Mouse (Mus musculus): ENCODE data around the gene Xpr1. TPM values are rescaled to one million over a fixed set of nuclear protein-coding genes. Genes with fewer than 3 reads are reported as not detected.

Xpr1 gene
- polyA plus RNA-seq, 1 experiment from 2014 or later: 6.8 TPM

- DNase-seq (ENCODE audit: low spot score): no peak
- H3K9me3 ChIP-seq (ENCODE audit: control insufficient read depth, low read length): no peaks in the 10 kb centered on the region
- H3K27ac ChIP-seq (ENCODE audit: low read depth): no peak overlapping the region
- 58% methylated on average over 6 of the region's 6 CpGs for WGBS
- no peaks in the 10 kb centered on the region for H3K27me3 ChIP-seq (replicated peaks; ENCODE audit: control insufficient read depth, insufficient read depth, low read length)
- no peak overlapping the region for H3K9ac ChIP-seq (ENCODE audit: low read length)
- no peak overlapping the region for H3K4me3 ChIP-seq (ENCODE audit: low read depth, low read length)
- ATAC-seq (replicated peaks; ENCODE audit: low FRiP score, low TSS enrichment, low read depth): no peak
- H3K4me1 ChIP-seq (replicated peaks; ENCODE audit: control insufficient read depth, insufficient read depth, low read length): peaks cover 65% of the 10 kb centered on the region
- H3K4me2 ChIP-seq (ENCODE audit: low read length): no peak overlapping the region
- no peaks in the 10 kb centered on the region for H3K36me3 ChIP-seq (ENCODE audit: control insufficient read depth, insufficient read depth, low read length)
These were observed 184.4 kb downstream of the Xpr1 start for GRCm38 (mm10) chr1:155232786-155233185.

GRCm38 (mm10) chr1:155232385-155232784 is 184.8 kb downstream of the Xpr1 start:
- H3K36me3 ChIP-seq (ENCODE audit: control insufficient read depth, insufficient read depth, low read length): no peaks in the 10 kb centered on the region
- H3K27ac ChIP-seq (ENCODE audit: low read depth): no peak overlapping the region
- peaks cover 63% of the 10 kb centered on the region for H3K4me1 ChIP-seq (replicated peaks; ENCODE audit: control insufficient read depth, insufficient read depth, low read length)
- no peaks in the 10 kb centered on the region for H3K9me3 ChIP-seq (ENCODE audit: control insufficient read depth, low read length)
- H3K4me2 ChIP-seq (ENCODE audit: low read length): no peak overlapping the region
- DNase-seq (ENCODE audit: low spot score) (no peak), ATAC-seq (replicated peaks; ENCODE audit: low FRiP score, low TSS enrichment, low read depth) (no peak)
- no peak overlapping the region for H3K9ac ChIP-seq (ENCODE audit: low read length)
- WGBS: 69% methylated on average over 12 of the region's 12 CpGs
- no peaks in the 10 kb centered on the region for H3K27me3 ChIP-seq (replicated peaks; ENCODE audit: control insufficient read depth, insufficient read depth, low read length)
- no peak overlapping the region for H3K4me3 ChIP-seq (ENCODE audit: low read depth, low read length)

GRCm38 (mm10) chr1:155229464-155230411 is 187.5 kb downstream of the Xpr1 start:
- H3K4me1 ChIP-seq (replicated peaks; ENCODE audit: control insufficient read depth, insufficient read depth, low read length): peaks cover 40% of the 10 kb centered on the region
- no peak for DNase-seq (ENCODE audit: low spot score)
- no peaks in the 10 kb centered on the region for H3K9me3 ChIP-seq (ENCODE audit: control insufficient read depth, low read length)
- no peak overlapping the region for H3K4me2 ChIP-seq (ENCODE audit: low read length)
- no peak; the same call in 1 of the 2 replicates for ATAC-seq (replicated peaks; ENCODE audit: low FRiP score, low TSS enrichment, low read depth)
- H3K27me3 ChIP-seq (replicated peaks; ENCODE audit: control insufficient read depth, insufficient read depth, low read length): no peaks in the 10 kb centered on the region
- 38% methylated on average over 14 of the region's 14 CpGs for WGBS
- H3K4me3 ChIP-seq (ENCODE audit: low read depth, low read length): no peak overlapping the region
- peak overlapping the region; percentile 73 for H3K27ac ChIP-seq (ENCODE audit: low read depth)
- H3K9ac ChIP-seq (ENCODE audit: low read length): no peak overlapping the region
- H3K36me3 ChIP-seq (ENCODE audit: control insufficient read depth, insufficient read depth, low read length): peaks cover 5% of the 10 kb centered on the region; the same call in 1 of the 2 replicates

Small RNA genes within 50 kb of the gene (microRNA-seq; reads per million reads assigned to microRNA genes)
- gene Gm22569: not detected

Other genes with a start within 250 kb of the Xpr1 start
- gene BC034090, start 173.0 kb downstream of the Xpr1 start, polyA plus RNA-seq (2014; fragmentation: Nextera tagmentation; extraction: Ambion mirVana): 2.5 and 3.0 TPM in 2 replicates
- gene Acbd6, start 140.7 kb upstream of the Xpr1 start, polyA plus RNA-seq (2014; fragmentation: Nextera tagmentation; extraction: Ambion mirVana): 69.1 and 70.4 TPM in 2 replicates